Mouse (Mus musculus) left cerebral cortex, adult 8-10 months (tissue): ENCODE results near the gene Lmo4. TPM values are rescaled to one million over a fixed set of nuclear protein-coding genes. Genes with fewer than 3 reads are reported as not detected.

ENCODE experiments used
- DNase-seq, 2 experiments: peaks; one replicate each; pipeline ENCODE4 v3.0.0; 2022; ENCODE audit warnings: low spot score in 2 of 2
- total RNA-seq, 4 experiments: library from RNA; stranded (reverse); gene quantifications; 2 replicates each; pipeline ENCODE4 v1.2.4; 2022

The Lmo4 gene
- 100 to 1,000 TPM; 234 to 286 (median 267) TPM for total RNA-seq

DNA sequence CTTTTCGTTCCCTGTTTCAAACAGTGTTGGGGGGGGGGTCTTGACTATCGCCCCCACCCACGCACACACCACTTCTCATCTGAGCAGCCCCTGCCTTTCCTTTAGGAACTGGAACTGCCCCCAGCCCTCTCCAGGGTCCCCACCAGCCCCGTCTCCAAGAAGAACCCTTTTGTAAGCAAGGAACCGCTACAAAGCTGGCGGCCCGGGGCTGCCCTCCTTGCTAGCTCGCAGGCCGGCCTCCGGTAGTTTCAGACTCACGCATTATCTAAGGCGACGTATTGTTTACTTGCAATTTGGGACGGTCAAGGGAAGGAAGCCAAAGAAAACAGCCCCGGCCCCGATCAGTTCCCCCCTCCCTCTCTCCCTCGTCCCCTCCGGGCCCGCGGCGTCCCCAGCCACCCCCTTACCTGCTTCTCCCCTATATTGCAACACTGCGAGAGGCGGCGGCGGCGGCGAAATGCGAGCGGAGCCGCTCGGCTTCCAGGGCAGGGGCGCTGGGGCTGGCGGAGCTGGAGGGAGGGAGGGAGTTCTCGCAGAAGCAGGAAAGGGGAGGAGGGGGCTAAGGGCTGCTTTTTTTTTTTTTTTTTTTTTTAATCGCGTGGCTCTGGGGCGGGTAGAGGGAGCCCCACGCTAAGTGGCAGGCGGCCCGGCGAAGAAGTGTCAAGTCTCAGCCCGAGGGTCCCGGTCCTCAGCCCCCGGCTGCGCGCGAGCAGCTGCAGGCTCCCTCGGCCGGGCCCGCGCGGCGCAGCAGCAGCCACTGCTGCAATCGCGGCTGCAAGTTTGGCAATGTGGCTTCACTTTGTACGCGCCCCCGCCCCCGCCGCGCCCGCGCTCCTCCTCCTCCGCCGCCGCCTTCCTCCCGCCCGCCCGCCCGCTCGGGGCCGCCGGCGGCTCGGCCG, at the start of gene Lmo4:
Gene Lmo4, minus strand, starts transcription at position 808 of the 899 bp plus-strand sequence.
- DNase-seq = peak in 1 of 2 experiments; percentile 77

DNA sequence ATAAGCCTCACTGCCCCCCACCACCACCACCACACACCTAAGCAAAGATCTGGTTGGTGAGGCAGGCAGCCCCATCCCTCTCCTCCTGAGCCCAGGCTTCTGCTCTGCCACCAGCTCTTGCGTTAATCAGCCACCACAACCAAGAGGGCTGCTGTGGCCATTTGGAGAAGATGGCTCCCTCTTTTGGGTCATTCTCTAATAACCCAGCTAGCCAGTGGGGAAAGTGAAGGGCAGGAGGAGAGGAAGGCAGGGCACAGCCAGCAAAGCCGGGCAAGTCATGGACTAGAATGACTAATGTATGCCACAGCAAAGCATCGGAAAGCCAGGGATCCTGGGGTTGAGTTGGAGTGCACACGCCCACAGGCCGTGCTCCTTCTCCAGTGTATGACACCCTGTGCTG, 49.3 kb upstream of the Lmo4 start:
- no peak for DNase-seq

DNA sequence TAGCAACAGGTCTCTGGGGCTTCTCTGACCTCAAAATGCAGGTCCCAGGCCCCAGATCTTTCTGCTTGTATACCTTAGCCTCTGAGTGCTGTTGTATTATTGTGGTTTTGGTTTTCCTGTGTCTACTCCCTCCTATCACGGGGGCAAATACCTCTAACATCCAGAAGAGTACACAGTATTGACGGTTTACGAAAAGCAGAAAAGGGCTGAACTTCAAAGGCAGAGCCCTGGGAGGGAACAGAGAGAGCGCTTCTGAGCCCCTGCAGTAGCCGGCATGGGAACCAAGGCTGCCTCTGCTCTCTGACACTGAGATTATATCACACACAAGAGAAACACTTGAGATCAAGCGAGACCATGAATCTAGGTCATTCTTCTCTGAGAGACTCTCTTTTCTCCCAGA, 48.0 kb upstream of the Lmo4 start:
- no peak for DNase-seq

DNA sequence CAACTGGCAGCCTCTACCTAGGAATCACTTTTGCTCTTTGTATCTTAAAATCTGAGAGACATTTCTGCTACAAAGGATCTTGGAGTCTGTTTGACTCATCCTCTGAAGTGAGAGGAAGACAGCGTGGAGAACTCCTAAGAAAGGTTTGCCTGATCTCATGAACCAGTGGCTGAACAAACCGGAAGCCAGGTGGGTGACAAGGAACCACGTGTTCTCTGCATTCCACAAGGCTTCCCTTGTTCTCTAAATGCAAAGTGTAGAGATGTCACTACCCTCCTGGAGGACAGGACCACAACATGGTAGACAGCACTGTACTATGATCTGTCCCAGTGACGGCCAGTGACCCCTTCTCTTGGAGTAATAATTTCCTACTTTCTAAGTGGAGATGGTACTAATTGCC, 47.1 kb upstream of the Lmo4 start:
- DNase-seq = no peak

DNA sequence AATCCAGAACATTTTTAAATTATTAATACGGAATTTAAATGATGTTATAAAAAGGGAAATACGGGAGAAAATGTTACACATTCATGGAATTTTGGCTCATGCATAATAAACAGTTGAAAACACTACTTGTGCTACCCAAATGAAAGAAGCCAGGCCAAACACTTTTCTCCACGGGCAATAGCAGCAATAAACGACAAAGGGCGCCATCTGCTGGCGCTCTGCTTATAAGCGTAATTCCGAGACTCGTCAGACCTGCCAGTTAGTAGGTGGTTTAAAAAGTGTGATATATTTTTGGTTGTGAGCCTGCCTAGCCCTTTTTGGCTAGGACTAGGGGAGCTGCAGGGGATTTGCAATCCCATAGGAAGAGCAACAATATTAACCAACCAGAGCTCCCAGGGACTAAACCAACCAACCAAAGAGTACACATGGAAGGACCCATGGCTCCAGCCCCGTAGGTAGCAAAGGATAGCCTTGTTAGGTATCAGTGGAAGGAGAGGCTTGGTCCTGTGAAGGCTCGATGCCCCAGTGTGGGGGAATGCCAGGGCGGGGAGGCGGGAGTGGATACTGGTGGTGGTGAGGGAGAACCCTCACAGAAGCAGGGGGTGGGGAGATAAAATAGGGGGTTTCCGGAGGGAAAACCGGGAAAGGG, 37.1 kb upstream of the Lmo4 start:
- peak; percentile 32 to 66 for DNase-seq

DNA sequence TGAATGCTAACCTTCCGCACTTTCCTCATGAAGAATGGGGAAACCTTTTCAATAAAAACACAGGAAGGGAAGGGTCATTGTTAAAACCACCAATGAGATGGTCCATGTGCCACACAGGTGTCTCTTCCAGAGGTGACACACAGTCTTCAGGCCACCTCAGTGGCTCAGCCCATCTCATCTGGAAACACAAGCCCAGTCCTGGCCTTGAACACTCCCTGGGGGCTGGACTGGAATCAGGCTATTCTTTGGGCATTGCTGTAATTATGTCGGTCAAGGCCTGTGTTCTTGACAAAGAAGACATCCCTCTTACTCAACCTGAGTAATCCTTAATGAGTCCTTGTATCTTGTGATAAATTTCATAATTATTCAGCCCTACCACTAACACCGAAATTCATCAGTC, 36.1 kb upstream of the Lmo4 start:
- DNase-seq = no peak

DNA sequence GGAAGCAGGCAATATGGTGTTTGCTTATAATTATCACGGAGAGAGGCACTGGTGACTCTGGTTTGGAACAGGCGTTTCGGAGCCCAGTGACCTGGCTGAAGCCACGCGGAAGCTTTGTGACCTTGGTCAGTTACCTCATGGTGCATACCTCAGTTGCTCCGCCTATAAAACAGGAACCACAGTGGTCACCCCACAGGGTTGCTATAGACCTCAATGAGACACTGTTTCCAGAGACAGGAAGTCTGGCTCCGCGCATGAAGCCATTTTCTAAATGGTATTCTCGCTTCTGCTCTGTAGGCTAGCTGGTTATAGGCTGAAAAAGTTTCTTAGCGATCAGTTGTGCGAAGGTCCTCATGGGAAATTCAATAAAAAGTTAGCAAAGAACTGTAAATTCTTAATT, 33.5 kb upstream of the Lmo4 start:
- DNase-seq = no peak

DNA sequence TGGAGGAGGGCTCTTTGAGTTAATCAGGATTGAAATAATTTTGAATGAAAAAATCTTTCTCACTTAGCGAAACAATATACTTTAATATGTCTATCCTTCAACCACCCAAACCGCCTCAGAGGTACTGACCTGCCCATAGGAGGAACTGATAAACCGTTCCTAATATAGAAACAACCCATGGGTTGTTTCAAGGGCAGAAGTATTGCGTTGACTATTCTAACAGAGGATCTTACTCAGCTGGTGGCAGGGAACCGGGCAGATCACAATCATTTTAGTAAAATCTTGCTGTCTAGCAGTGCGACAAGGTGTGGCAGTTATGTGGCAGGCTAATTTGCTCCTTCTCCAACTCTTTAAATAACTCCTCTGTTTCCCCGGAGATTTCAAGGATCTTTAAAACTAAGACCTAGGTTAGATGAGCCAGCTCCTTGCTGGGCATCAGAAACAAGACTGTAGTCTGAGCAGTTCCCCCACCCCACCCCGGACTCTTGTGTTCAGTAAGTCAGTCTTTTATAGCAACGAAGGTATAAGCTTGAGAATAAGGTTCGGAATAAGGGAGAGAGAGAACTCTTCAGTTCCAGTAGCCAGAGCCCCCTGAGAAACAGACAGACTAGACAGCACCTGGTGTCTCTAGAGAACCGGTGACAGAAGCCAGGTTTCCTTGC, 27.5 kb upstream of the Lmo4 start:
- DNase-seq = no peak

DNA sequence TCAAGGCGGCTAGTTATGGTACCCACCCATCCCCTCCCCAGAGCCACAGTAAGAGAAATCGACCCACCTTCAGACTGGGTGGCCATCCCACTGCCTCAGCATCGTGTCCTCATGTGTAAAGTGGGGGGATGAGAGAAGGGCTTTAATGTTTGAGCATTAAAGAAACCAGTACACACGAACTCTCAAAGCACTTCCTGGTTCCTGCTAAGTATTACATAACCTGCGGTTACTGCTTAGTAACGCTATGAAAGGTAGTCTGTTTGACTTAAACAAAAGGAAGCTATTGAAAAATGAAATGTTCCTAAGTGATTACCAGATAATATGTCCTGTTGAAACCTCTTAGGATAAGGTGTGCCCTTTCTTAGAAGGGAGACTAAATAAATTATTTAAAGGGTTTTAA, 26.9 kb upstream of the Lmo4 start:
- no peak for DNase-seq

DNA sequence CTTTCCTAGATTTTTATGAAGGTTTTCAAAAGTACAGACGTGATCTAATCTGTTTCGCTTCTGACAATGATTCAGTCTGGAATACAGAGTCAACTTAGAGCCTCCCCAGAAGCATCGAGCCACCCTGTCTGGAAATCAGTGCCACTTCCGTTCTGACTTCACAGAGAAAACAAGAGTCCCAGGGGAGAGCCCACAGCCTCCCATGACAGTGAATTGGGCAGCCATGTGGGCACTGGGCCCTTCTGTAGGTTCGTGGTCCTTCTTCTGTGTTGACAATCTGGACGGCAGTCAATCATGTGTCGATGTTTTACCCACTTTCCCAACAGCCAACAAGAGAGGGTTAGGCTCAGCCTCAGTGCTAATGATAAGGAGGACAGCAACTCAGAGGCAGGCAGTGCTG, 26.4 kb upstream of the Lmo4 start:
- DNase-seq = no peak

DNA sequence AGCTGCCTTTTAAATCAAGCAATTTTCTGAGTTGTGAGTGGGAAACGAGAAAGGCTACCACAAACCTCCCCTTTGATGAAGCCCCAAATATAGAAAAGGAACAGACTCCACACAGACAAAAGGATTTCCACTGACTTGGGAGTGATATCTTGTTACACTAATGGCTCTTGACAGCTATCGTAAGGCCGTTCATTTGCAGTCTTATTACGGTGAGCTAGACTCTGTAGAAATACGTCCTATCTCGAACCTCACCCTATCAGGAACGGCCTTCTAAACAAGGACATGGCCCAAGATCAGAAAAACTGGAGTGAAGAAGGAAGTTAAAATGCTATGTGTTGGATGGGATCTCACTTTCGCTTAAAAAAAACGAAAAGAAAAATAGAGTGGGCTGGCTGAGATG, 25.0 kb upstream of the Lmo4 start:
- no peak for DNase-seq

DNA sequence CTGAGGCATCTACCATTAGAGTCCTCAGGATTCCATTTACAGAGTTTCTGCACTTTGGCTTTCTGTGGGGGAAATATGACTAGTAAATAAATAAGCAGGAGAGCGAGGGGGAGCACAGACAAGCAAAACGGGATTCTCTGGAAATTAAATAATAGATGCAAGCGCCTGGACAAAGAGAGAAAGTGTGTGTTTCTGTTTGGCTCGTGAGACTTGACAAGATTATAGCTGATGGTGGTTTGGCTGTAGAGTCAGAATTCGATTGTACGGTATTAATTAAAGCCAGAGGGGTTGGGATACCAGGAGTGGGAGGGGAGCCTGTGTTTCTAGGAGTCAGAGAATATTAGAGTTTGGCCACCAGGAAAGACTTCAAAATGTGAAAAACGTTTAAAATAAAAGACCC, 24.3 kb upstream of the Lmo4 start:
- no peak for DNase-seq

DNA sequence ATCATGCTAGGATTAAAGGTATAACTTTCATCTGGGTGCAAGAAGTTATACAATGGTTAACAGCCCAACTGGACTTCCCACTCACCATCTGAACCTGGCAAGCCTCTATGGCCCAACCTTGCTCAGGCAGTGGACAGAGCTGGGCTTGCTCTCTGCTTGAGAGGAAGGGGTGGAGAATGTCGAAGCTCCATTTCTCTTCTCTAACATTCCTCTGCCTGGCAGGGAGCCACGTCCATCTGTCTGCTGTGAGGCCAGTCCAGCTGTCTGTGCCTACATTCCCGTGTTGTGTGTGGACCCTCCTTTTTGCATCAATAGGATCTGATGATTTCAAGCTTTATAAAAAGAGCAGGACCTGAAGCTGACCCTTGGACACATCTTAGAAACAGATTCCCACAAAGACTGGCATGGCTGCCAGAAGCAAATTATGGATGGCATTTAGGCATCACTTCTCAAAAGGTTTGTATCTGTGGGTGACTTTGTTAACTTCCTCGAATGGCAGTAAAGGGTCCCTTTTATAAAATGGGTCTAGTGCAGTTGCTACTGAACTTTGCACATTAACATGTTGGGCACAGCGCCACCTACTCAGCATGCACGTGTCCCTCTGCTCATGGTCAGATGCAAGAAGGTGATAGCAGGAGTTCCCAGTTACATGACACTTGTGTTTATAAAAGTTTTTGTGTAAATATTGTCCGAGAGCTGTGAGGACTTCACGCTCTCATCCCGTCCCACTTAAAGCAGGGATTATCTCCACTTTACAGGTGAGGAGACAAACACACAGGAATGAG, 20.6 kb upstream of the Lmo4 start:
- no peak for DNase-seq

DNA sequence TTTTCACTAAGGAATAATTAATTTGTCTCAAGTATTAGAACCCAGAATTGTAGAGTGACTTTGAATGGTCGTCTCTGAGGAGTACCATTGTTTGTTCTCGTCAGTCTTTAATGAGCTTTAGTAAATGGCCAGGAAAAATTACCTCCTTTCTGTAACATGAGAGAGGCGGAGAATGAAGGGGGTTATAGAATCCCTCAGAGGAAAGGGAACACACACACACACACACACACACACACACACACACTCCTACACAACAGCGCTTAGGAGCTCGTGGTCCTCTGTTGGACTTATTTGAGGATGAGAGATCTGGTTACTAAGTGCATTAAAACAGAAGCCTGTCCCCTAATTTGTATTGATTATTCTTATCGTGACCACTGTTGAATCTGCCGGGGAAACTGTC, 19.6 kb upstream of the Lmo4 start:
- no peak for DNase-seq

DNA sequence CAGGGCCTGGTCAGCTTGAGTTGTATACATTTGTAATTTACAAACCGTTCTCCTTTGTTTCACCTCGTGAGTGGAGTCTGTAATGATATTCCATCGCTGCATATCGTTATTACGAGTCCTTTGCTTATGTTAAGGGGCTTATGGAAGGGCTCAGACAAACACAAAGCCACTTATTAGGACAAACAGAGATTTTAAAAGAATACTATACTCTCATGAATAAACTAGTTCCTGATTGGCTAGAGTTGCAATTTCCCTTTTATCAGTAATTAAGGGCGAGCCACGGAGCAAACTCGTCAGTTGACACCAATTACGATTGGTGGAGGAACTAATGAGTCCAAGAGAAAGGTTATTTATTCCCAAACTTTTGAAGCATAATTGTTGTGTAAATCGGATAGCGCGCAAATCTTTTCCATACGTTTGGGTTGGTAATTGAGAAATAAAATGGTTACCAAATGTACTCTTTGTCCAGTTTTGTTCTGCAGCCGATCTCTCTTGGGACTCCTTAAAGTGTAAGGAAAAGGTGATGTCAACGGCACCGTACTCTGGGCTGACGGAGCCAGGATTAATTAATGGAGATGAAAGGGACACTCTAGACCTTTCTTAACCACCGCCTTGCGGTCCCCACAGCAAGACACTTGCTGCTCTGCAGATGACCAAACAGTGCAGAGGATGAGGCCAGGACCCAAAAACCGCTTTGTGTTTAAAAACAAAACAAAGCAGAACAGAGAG, 18.5 kb upstream of the Lmo4 start:
- no peak for DNase-seq

DNA sequence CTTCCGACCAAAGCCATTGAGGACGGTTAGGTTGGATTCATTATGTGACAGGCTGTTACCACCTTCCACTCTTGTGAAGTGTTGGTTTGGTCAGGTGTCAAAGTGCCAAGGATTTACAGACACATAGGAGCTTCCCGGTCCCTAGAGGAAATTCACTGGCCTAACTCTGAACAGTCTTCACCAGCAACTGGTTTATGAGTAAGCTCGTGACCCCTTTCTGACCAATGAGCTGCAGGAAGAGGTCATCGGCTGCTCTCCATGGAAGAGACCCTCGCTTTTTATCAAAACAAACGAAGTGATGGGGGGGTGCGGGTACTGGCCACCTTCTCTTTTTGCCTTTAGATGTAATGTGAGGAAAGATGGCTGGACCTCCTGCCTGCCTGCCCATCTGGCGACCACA, 17.4 kb upstream of the Lmo4 start:
- no peak for DNase-seq

DNA sequence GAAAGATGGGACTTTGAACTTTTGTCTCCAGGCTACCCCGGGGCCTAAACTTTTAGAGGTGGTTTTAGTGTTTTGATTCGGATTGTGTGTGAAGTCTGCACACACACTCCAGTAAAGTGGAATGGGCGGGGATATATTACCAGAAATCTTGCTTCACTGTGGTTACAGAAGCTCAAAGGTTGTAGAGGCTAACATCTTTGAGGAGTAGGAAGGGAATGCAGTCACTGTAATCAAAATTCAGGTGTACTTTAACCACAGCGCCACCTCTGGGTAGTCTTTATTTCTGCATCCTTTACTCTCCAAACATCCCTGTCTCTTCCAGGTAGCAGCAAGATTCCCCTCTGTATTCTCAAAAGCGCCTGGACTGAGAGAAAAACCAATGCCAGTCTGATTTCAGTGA, 2.5 kb upstream of the Lmo4 start:
- no peak for DNase-seq

DNA sequence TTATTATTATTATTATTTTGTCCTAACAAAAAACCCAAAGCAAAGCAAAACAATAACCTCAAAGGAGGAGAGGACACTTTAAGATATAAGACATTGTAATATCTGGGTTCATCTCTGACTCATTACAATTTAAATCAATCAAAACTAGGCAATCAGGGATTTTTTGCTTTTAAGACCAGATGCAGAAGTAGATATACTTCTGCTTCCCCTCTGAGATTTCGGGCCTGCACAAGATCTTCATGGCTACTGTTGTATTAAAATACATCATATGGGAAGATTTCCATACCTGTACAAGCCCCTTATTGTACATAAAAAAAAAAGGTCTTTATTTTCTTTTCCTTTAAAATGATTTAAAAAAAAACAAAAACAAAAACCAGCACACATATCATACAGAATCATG, 1.9 kb upstream of the Lmo4 start:
- DNase-seq = no peak

DNA sequence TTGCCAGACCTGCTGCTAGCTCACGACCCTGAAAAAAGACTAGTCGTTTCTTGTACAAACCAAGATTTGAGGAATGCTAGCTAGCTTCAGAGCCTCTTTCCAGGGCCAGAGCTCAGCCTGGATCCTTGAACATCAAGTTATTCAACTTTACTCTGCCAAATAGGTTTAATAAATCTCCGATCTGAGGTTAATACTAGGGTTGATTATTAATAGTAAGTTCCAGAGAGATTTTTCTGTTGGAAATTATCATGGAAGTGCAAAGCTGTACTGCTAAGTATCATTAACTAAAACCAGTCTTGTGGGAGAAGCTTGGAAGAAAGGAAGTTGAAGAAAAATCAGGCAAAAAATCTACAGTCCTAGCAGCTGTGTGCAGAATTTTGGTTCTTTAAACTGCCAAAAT, 1.2 kb upstream of the Lmo4 start:
- no peak for DNase-seq

DNA sequence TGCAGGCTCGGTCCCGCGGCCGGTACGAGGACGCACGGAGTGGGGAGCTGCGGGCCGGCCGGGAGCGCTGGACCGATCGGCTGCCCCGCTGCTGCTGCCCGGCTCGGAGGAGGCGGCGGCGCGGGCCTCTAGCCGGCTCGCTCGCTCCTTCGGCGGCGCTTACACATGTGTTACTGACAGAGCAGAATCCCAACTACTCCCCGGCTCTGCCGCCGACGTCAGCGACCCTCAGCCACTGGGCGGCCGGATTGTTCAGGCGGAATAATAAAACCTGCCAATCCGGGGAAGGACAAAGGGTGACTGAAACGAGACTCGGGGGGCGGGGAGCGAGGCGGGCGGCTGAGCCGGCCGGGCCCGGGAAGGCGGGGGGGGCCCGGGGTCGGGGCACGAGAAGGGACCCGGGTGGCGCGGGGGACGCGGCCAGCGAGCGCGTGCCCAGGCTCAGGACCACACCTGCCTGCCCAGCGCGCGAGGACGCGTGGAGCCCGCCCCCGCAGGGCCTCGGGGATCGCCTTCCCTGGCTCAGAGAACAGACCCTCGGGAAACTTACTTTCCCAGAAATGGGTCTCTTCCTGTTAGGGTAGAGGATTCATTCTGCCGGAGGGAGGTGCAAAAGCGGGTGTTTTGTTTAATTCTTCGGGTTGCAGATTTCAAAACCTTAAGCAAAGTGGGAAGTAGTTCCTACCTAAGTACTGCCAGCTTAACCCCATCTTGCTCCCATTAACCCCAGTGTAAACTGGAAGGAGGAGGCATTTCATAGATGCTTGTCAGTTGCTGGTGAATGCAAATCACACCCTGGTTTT, 532 bp upstream of the Lmo4 start:
- peak; percentile 85 to 93 for DNase-seq
